Mouse (Mus musculus) thymus, postnatal 36 days (tissue): ENCODE results near the gene Gtpbp3.

ENCODE experiments used
- DNase-seq, 2 experiments: peaks; one replicate each; pipeline ENCODE4 v3.0.0; 2022; ENCODE audit warnings: mixed read lengths in 2 of 2

Gtpbp3 gene

GRCm38 (mm10) chr8:71537028-71537867, 49.3 kb downstream of the Gtpbp3 start, which contains the start of gene Bst2:
Bst2 (minus strand) TSS chr8:71537456.
- DNase-seq: peak; percentile 89 to 90

- DNase-seq: peak; percentile 90 to 93
These were observed 54.9 kb downstream of the Gtpbp3 start, which contains the start of gene Mvb12a for GRCm38 (mm10) chr8:71542632-71543343. Mvb12a (plus strand) TSS chr8:71542922.

- DNase-seq: no peak
These were observed 55.9 kb downstream of the Gtpbp3 start for GRCm38 (mm10) chr8:71543755-71544154.

- DNase-seq: no peak
These were observed 57.1 kb downstream of the Gtpbp3 start for GRCm38 (mm10) chr8:71545053-71545452.

GRCm38 (mm10) chr8:71547590-71547989, 59.7 kb downstream of the Gtpbp3 start:
- peak; percentile 65 to 82 for DNase-seq
